Mouse (Mus musculus): Measurements from ENCODE around the gene Olfr52.

Gene Olfr52

GRCm38 (mm10) chr2:86185583-86185982 lies at the start of gene Olfr52:
Gene Olfr52 (minus strand): TSS chr2:86185683.

GRCm38 (mm10) chr2:86231301-86231700 lies 45.8 kb upstream of the Olfr52 start, which contains the start of gene Olfr1047:
Gene Olfr1047 (minus strand): TSS chr2:86231401.
- 83% methylated on average over 1 of the region's 1 CpGs for WGBS

- 66% methylated on average over 2 of the region's 2 CpGs for WGBS
Observed at GRCm38 (mm10) chr2:86219214-86219613, 33.7 kb upstream of the Olfr52 start, which contains the start of gene Olfr1046. Gene Olfr1046 (minus strand): TSS chr2:86219314.

GRCm38 (mm10) chr2:86202909-86203308 lies 17.4 kb upstream of the Olfr52 start, which contains the start of gene Olfr1045:
Gene Olfr1045 (minus strand): TSS chr2:86203009.

GRCm38 (mm10) chr2:86195863-86196262 lies 10.4 kb upstream of the Olfr52 start:
- 48% methylated on average over 1 of the region's 1 CpGs for WGBS

- 89% methylated on average over 3 of the region's 3 CpGs for WGBS
Observed at GRCm38 (mm10) chr2:86179950-86180349, 5.5 kb downstream of the Olfr52 start.

GRCm38 (mm10) chr2:86177720-86178119 lies 7.8 kb downstream of the Olfr52 start, which contains the start of gene Olfr1044:
Gene Olfr1044 (minus strand): TSS chr2:86177820.

GRCm38 (mm10) chr2:86175422-86175821 lies 10.1 kb downstream of the Olfr52 start:
- WGBS = 89% methylated on average over 7 of the region's 7 CpGs

- WGBS = 85% methylated on average over 2 of the region's 2 CpGs
Observed at GRCm38 (mm10) chr2:86167422-86167821, 18.1 kb downstream of the Olfr52 start, which contains the start of gene Olfr1043. Gene Olfr1043 (minus strand): TSS chr2:86167522.

GRCm38 (mm10) chr2:86161738-86162137 lies 23.7 kb downstream of the Olfr52 start, which contains the start of gene Olfr1042:
Gene Olfr1042 (minus strand): TSS chr2:86161838.
- 90% methylated on average over 2 of the region's 2 CpGs for WGBS

GRCm38 (mm10) chr2:86146632-86147031 lies 38.9 kb downstream of the Olfr52 start, which contains the start of gene Olfr1040:
Gene Olfr1040 (minus strand): TSS chr2:86146732.
- 64% methylated on average over 1 of the region's 1 CpGs for WGBS

- WGBS = 96% methylated on average over 1 of the region's 1 CpGs
Observed at GRCm38 (mm10) chr2:86135828-86136227, 49.7 kb downstream of the Olfr52 start, which contains the start of gene Olfr1039. Gene Olfr1039 (minus strand): TSS chr2:86135928.
